Mouse (Mus musculus) liver, embryonic 14.5 days (tissue): ENCODE data around the gene Ptprd.

ENCODE experiments used
- CTCF ChIP-seq: IDR thresholded peaks from 2 replicates; pipeline ENCODE4 v1.5.1; 2016; ENCODE audit warnings: antibody characterized with exemption, low read depth, control low read depth
- EP300 ChIP-seq: IDR thresholded peaks from 2 replicates; pipeline ENCODE4 v1.6.1; 2016; ENCODE audit warnings: antibody characterized with exemption, low read depth

- no peak for TF ChIP-seq CTCF
- no peak for TF ChIP-seq EP300
Measured at GRCm38 (mm10) chr4:76447396-76447795, 1764.4 kb downstream of the Ptprd start.
